Mouse (Mus musculus) frontal cortex, postnatal 36 days (tissue): Measurements from ENCODE around the gene Tbc1d1.
"Not testable (repeated sequence)": the region's sequence is repeated elsewhere in the genome, so short reads cannot be mapped to it uniquely, and the experiment has no call there.

ENCODE experiments used
- DNase-seq, 2 experiments: peaks; one replicate each; pipeline ENCODE4 v3.0.0; 2022; ENCODE audit warnings: low spot score in 2 of 2

The Tbc1d1 gene

GRCm38 (mm10) chr5:64358639-64359584, 202.8 kb downstream of the Tbc1d1 start:
- no peak for DNase-seq

GRCm38 (mm10) chr5:64360147-64360875, 204.2 kb downstream of the Tbc1d1 start:
- DNase-seq = no peak

- DNase-seq = not testable (repeated sequence)
Observed at GRCm38 (mm10) chr5:64360876-64361268, 204.8 kb downstream of the Tbc1d1 start.

GRCm38 (mm10) chr5:64363859-64364406, 207.8 kb downstream of the Tbc1d1 start:
- DNase-seq = no peak

GRCm38 (mm10) chr5:64364432-64365125, 208.5 kb downstream of the Tbc1d1 start:
- peak; percentile 42 to 57 for DNase-seq

- DNase-seq = peak; percentile 48 to 57
Observed at GRCm38 (mm10) chr5:64365187-64366066, 209.3 kb downstream of the Tbc1d1 start.

GRCm38 (mm10) chr5:64366113-64366512, 210.0 kb downstream of the Tbc1d1 start:
- DNase-seq = no peak

GRCm38 (mm10) chr5:64367426-64367825, 211.3 kb downstream of the Tbc1d1 start:
- DNase-seq = peak; percentile 69 to 71

GRCm38 (mm10) chr5:64371331-64371831, 215.3 kb downstream of the Tbc1d1 start:
- DNase-seq = no peak

GRCm38 (mm10) chr5:64372292-64372961, 216.3 kb downstream of the Tbc1d1 start:
- DNase-seq = no peak

GRCm38 (mm10) chr5:64373695-64374094, 217.6 kb downstream of the Tbc1d1 start:
- no peak for DNase-seq

GRCm38 (mm10) chr5:64375851-64376250, 219.7 kb downstream of the Tbc1d1 start:
- no peak for DNase-seq

GRCm38 (mm10) chr5:64376466-64376865, 220.4 kb downstream of the Tbc1d1 start:
- no peak for DNase-seq

- DNase-seq = no peak
Observed at GRCm38 (mm10) chr5:64377705-64378104, 221.6 kb downstream of the Tbc1d1 start.

- DNase-seq = no peak
Observed at GRCm38 (mm10) chr5:64378591-64379275, 222.6 kb downstream of the Tbc1d1 start.

GRCm38 (mm10) chr5:64379829-64380228, 223.7 kb downstream of the Tbc1d1 start:
- no peak for DNase-seq

- peak in 1 of 2 experiments; percentile 3 for DNase-seq
Observed at GRCm38 (mm10) chr5:64380698-64381375, 224.7 kb downstream of the Tbc1d1 start.

- peak in 1 of 2 experiments; percentile 3 for DNase-seq
Observed at GRCm38 (mm10) chr5:64381538-64381937, 225.4 kb downstream of the Tbc1d1 start.
